Comparison of ENCODE assay signal across 9 mouse cellular contexts in the genomic region with DNA sequence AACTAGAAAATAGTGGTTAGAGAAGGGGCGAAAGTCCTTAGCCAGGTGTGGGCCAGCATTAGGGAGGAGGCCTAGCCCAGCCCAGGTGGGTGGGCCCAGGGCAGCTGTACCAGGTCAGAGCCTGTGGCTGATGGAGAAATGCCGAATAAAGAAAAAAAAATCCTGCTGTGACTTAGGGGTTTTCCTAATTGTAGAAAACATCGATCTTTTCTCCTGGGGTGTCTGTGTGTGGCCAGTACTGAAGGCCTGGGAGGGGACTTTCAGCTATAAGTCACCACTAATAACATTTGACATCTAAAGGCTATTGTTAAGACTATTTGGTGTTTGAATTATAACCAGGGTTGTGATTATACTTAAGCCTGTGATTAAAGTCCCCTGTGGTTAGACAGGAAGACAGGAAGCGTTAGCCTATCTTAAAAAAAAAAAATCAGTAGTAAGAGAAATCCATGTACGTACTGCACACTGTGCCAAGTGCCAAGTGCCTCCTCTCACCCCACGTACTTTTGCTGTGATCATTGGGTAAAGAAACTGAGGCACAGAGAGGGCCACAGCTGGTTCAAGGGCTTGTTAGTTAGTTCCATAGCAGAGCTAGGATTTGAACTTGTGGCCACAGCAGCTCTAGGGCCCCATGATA. TPM values are rescaled to one million over a fixed set of nuclear protein-coding genes. Genes with fewer than 3 reads are reported as not detected.
DNase-seq lines count a peak whose midpoint lies in the region; ATAC-seq and TF ChIP-seq lines count a peak whose summit lies in the region.
"Had no signal": no experiment of that assay in that cellular context is flagged by ENCODE, and none has a peak within 500 bp of the region (broad histone marks: within the 10 kb centered on the region; RNA-seq: fewer than 3 reads in every experiment).

No protein-coding gene starts in this region.

- TF ChIP-seq POLR2A in heart, adult 2 months (IDR thresholded peaks at IDR 0.05; ENCODE audit: insufficient read depth, low read depth, low read length), result no peak

- no peaks in the 10 kb centered on the region for H3K27me3 ChIP-seq in heart, adult 2 months (ENCODE audit: control insufficient read depth, insufficient read depth, low read length)
- H3K27me3 ChIP-seq in midbrain, embryonic 14.5 days (ENCODE audit: control insufficient read depth, insufficient read depth, low read length), result no peaks in the 10 kb centered on the region
- no peaks in the 10 kb centered on the region; the same call in 1 of the 2 replicates for H3K27me3 ChIP-seq in midbrain, embryonic 11.5 days (ENCODE audit: control insufficient read depth, insufficient read depth, low read length)
- H3K27me3 ChIP-seq in liver, embryonic 12.5 days (replicated peaks), result no peaks in the 10 kb centered on the region
- no peaks in the 10 kb centered on the region for H3K27me3 ChIP-seq in stomach, embryonic 16.5 days (ENCODE audit: control insufficient read depth, insufficient read depth, low read length)

- no peak for TF ChIP-seq EP300 in heart, adult 2 months (IDR thresholded peaks at IDR 0.05; ENCODE audit: insufficient read depth, low read depth, low read length)

- no peaks in the 10 kb centered on the region for H3K36me3 ChIP-seq in heart, adult 2 months (ENCODE audit: control insufficient read depth, insufficient read depth, low read length)
- H3K36me3 ChIP-seq in midbrain, embryonic 14.5 days (ENCODE audit: control insufficient read depth, insufficient read depth, low read length), result 0 out of 2 replicates have a peak, but pooled peaks cover 3% of the 10 kb centered on the region
- no peaks in the 10 kb centered on the region for H3K36me3 ChIP-seq in midbrain, embryonic 11.5 days (ENCODE audit: control insufficient read depth, insufficient read depth, low read length)
- H3K36me3 ChIP-seq in liver, embryonic 12.5 days, result peaks cover 5% of the 10 kb centered on the region
- no peaks in the 10 kb centered on the region for H3K36me3 ChIP-seq in stomach, embryonic 16.5 days (ENCODE audit: control insufficient read depth, insufficient read depth, low read length)

- peak in 1 of 2 experiments; percentile 4 for DNase-seq in heart, adult 2 months
- no peak for DNase-seq in heart, adult 18-20 months
- no peak for DNase-seq in midbrain, embryonic 14.5 days
- DNase-seq in midbrain, embryonic 11.5 days (ENCODE audit: low spot score, missing footprints), result no peak
- no peak for DNase-seq in lung, postnatal 10 days
- no peak for DNase-seq in urinary bladder, postnatal 36 days (ENCODE audit: low spot score in 2 of 2)
- DNase-seq: lung, embryonic 14.5 days had no signal

- no peaks in the 10 kb centered on the region for H3K9me3 ChIP-seq in midbrain, embryonic 14.5 days (ENCODE audit: control insufficient read depth, low read length)
- no peaks in the 10 kb centered on the region for H3K9me3 ChIP-seq in midbrain, embryonic 11.5 days (ENCODE audit: control insufficient read depth, low read length)
- no peaks in the 10 kb centered on the region for H3K9me3 ChIP-seq in liver, embryonic 12.5 days (replicated peaks)
- H3K9me3 ChIP-seq in stomach, embryonic 16.5 days (replicated peaks; ENCODE audit: control insufficient read depth, low read length), result no peaks in the 10 kb centered on the region

- no peak for ATAC-seq in midbrain, embryonic 14.5 days (ENCODE audit: low FRiP score, low TSS enrichment)
- no peak for ATAC-seq in midbrain, embryonic 11.5 days (ENCODE audit: low FRiP score)
- no peak for ATAC-seq in liver, embryonic 12.5 days
- ATAC-seq in stomach, embryonic 16.5 days (ENCODE audit: insufficient read depth, low FRiP score), result no peak

- 36% methylated on average over 6 of the region's 6 CpGs for WGBS in heart, adult 2 months
- WGBS in midbrain, embryonic 14.5 days, result 53% methylated on average over 6 of the region's 6 CpGs
- 79% methylated on average over 6 of the region's 6 CpGs for WGBS in midbrain, embryonic 11.5 days
- WGBS in liver, embryonic 12.5 days (ENCODE audit: insufficient replicate concordance), result 65% methylated on average over 6 of the region's 6 CpGs
- WGBS in stomach, embryonic 16.5 days, result 47% methylated on average over 6 of the region's 6 CpGs

- peaks cover 7% of the 10 kb centered on the region for H3K79me2 ChIP-seq in heart, adult 2 months (replicated peaks; ENCODE audit: control insufficient read depth, insufficient read depth, low read length)

- intact Hi-C loops in heart, adult 2 months (cut with DNase I), result no loop called here

- peak overlapping the region; percentile 26 for H3K27ac ChIP-seq in heart, adult 2 months
- H3K27ac ChIP-seq in midbrain, embryonic 14.5 days (replicated peaks; ENCODE audit: low read depth, low read length), result no peak overlapping the region
- no peak overlapping the region for H3K27ac ChIP-seq in midbrain, embryonic 11.5 days (ENCODE audit: low read depth, low read length)
- H3K27ac ChIP-seq in liver, embryonic 12.5 days, result peak overlapping the region; percentile 92
- H3K27ac ChIP-seq in stomach, embryonic 16.5 days (ENCODE audit: low read length), result no peak overlapping the region

- no peak overlapping the region for H3K4me3 ChIP-seq in heart, adult 2 months
- no peak overlapping the region for H3K4me3 ChIP-seq in midbrain, embryonic 14.5 days (replicated peaks; ENCODE audit: low read depth, low read length)
- no peak overlapping the region for H3K4me3 ChIP-seq in midbrain, embryonic 11.5 days (ENCODE audit: low read depth, low read length)
- H3K4me3 ChIP-seq in liver, embryonic 12.5 days, result 0 out of 2 replicates have a peak overlapping the region, but pooled peaks have one; percentile 6
- H3K4me3 ChIP-seq in stomach, embryonic 16.5 days (replicated peaks; ENCODE audit: low read length), result no peak overlapping the region

- H3K4me2 ChIP-seq in midbrain, embryonic 14.5 days (ENCODE audit: low read length), result peak overlapping the region; percentile 93
- H3K4me2 ChIP-seq in midbrain, embryonic 11.5 days, result no peak overlapping the region
- H3K4me2 ChIP-seq in liver, embryonic 12.5 days, result peak overlapping the region; percentile 97
- H3K4me2 ChIP-seq in stomach, embryonic 16.5 days (ENCODE audit: low read depth, low read length), result no peak overlapping the region
- H3K4me2 ChIP-seq: lung, embryonic 14.5 days had no signal

- TF ChIP-seq CTCF in heart, adult 2 months (IDR thresholded peaks at IDR 0.05), result no peak

- H3K9ac ChIP-seq in heart, adult 2 months (ENCODE audit: low read depth, low read length), result no peak overlapping the region
- no peak overlapping the region for H3K9ac ChIP-seq in midbrain, embryonic 14.5 days (replicated peaks; ENCODE audit: low read length)
- no peak overlapping the region for H3K9ac ChIP-seq in midbrain, embryonic 11.5 days (ENCODE audit: low read length)
- peak overlapping the region; percentile 43 for H3K9ac ChIP-seq in liver, embryonic 12.5 days
- H3K9ac ChIP-seq in stomach, embryonic 16.5 days (ENCODE audit: low read length), result peak overlapping the region; percentile 0; the same call in 1 of the 2 replicates
- H3K9ac ChIP-seq: lung, embryonic 14.5 days had no signal

- H3K4me1 ChIP-seq in heart, adult 2 months (ENCODE audit: control insufficient read depth, insufficient read depth, low read length), result peaks cover 26% of the 10 kb centered on the region
- peaks cover 39% of the 10 kb centered on the region for H3K4me1 ChIP-seq in midbrain, embryonic 14.5 days (ENCODE audit: control insufficient read depth, insufficient read depth, low read length)
- peaks cover 18% of the 10 kb centered on the region for H3K4me1 ChIP-seq in midbrain, embryonic 11.5 days (ENCODE audit: control insufficient read depth, insufficient read depth, low read length)
- H3K4me1 ChIP-seq in liver, embryonic 12.5 days, result peaks cover 94% of the 10 kb centered on the region
- peaks cover 56% of the 10 kb centered on the region for H3K4me1 ChIP-seq in stomach, embryonic 16.5 days (ENCODE audit: control insufficient read depth, insufficient read depth, low read length)

RNA-seq across cellular contexts. Expression of a gene that starts 4.5 kb away (rescaled TPM):
- total RNA-seq in heart, adult 2 months (2021), result 10 to 100 TPM; 27.6 to 31.5 TPM
- polyA plus RNA-seq in heart, adult 2 months (2012; rRNA removed), result 25.3 and 39.8 TPM in 2 replicates
- total RNA-seq in heart, adult 18-20 months (2021), result 10 to 100 TPM; 32.6 to 32.7 TPM
- 29.5 and 31.0 TPM in 2 replicates for polyA plus RNA-seq in midbrain, embryonic 14.5 days (2014; fragmentation: Nextera tagmentation; extraction: Ambion mirVana)
- 7.8 and 8.9 TPM in 2 replicates for polyA plus RNA-seq in midbrain, embryonic 11.5 days (2014; fragmentation: Nextera tagmentation; extraction: Ambion mirVana)
- 14.4 and 15.1 TPM in 2 replicates for polyA plus RNA-seq in liver, embryonic 12.5 days (2016; fragmentation: Nextera tagmentation; extraction: Ambion mirVana)
- polyA plus RNA-seq in stomach, embryonic 16.5 days (2015; fragmentation: Nextera tagmentation; extraction: Ambion mirVana), result 10.5 and 12.1 TPM in 2 replicates

RNA-seq across cellular contexts. Expression of a gene that starts 28.4 kb away (rescaled TPM):
- 1 to 10 TPM; 4.5 to 5.0 TPM for total RNA-seq in heart, adult 2 months (2021)
- polyA plus RNA-seq in heart, adult 2 months (2012; rRNA removed), result 4.3 and 5.2 TPM in 2 replicates
- 1 to 10 TPM; 5.0 to 5.1 TPM for total RNA-seq in heart, adult 18-20 months (2021)
- polyA plus RNA-seq in midbrain, embryonic 14.5 days (2014; fragmentation: Nextera tagmentation; extraction: Ambion mirVana), result 2.9 and 3.5 TPM in 2 replicates
- polyA plus RNA-seq in midbrain, embryonic 11.5 days (2014; fragmentation: Nextera tagmentation; extraction: Ambion mirVana), result 4.1 and 4.9 TPM in 2 replicates
- 0.11 and 0.25 TPM in 2 replicates for polyA plus RNA-seq in liver, embryonic 12.5 days (2016; fragmentation: Nextera tagmentation; extraction: Ambion mirVana)
- 2.6 and 2.7 TPM in 2 replicates for polyA plus RNA-seq in stomach, embryonic 16.5 days (2015; fragmentation: Nextera tagmentation; extraction: Ambion mirVana)

Comparison
In these comparisons a context has a peak if more than half of its experiments do, and no peak if none do; other contexts are left out.
1. H3K4me2 ChIP-seq: peak in midbrain, embryonic 14.5 days (single experiment) and liver, embryonic 12.5 days (single experiment); none in midbrain, embryonic 11.5 days (single experiment) and stomach, embryonic 16.5 days (single experiment).
2. H3K27ac ChIP-seq: peak in heart, adult 2 months (single experiment) and liver, embryonic 12.5 days (single experiment); none in midbrain, embryonic 14.5 days (single experiment), midbrain, embryonic 11.5 days (single experiment) and stomach, embryonic 16.5 days (single experiment).
3. H3K9ac ChIP-seq: peak in liver, embryonic 12.5 days (single experiment) and stomach, embryonic 16.5 days (single experiment); none in heart, adult 2 months (single experiment), midbrain, embryonic 14.5 days (single experiment) and midbrain, embryonic 11.5 days (single experiment).